Comparison of ENCODE assay signal across 12 mouse cellular contexts in the genomic region with DNA sequence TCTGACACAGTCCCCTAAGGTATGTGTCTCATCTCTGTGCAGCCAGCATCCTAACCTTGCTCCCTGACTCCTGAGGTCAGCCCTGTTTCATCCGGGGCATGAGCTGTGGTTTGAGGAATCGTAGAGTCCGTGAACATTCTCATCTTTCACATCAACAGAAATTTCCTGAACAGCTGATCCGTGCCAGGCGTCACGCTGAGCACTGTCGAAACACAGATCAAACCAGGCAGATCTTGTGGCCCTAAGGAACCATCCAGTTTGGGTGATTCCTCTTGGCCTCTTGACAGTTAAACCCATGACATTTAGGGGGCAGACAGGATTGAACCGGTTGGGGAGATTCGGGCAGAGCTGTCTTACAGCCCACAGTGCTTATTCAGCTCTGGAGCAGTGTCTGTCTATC.
"Had no signal": no experiment of that assay in that cellular context is flagged by ENCODE, and none has a peak within 500 bp of the region (broad histone marks: within the 10 kb centered on the region; RNA-seq: fewer than 3 reads in every experiment).

No protein-coding gene starts in this region.

- ATAC-seq: liver, postnatal 0 days; midbrain, embryonic 13.5 days had no signal

- H3K27me3 ChIP-seq: lung, embryonic 15.5 days; midbrain, embryonic 13.5 days had no signal

- H3K36me3 ChIP-seq: liver, embryonic 13.5 days; lung, embryonic 15.5 days; midbrain, embryonic 13.5 days had no signal

- H3K4me2 ChIP-seq: liver, embryonic 13.5 days; lung, embryonic 15.5 days; midbrain, embryonic 13.5 days had no signal

- H3K9ac ChIP-seq: liver, embryonic 13.5 days; liver, postnatal 0 days; lung, embryonic 15.5 days; midbrain, embryonic 13.5 days had no signal

- DNase-seq: kidney, adult 2 months; kidney, postnatal 36 days; layer of hippocampus, adult 9-11 months; liver; liver, embryonic 13.5 days; liver, postnatal 0 days; lung, postnatal 36 days; thymus, adult 2 months; thymus, postnatal 25 days had no signal

- H3K4me3 ChIP-seq: liver, embryonic 13.5 days; lung, embryonic 15.5 days; midbrain, embryonic 13.5 days had no signal

- H3K9me3 ChIP-seq: liver, embryonic 13.5 days; lung, embryonic 15.5 days; midbrain, embryonic 13.5 days had no signal

- H3K27ac ChIP-seq: liver, embryonic 13.5 days; lung, embryonic 15.5 days; midbrain, embryonic 13.5 days; stomach, postnatal 0 days had no signal
